Mouse (Mus musculus) right cerebral cortex, postnatal 4 days (tissue): Measurements from ENCODE around the gene Clba1.
"Not testable (repeated sequence)": the region's sequence is repeated elsewhere in the genome, so short reads cannot be mapped to it uniquely, and the experiment has no call there.

Experiments used
- DNase-seq: peaks from one replicate; pipeline ENCODE4 v3.0.0-alpha.2; 2022

Gene Clba1

GRCm38 (mm10) chr12:112795466-112796104, 13.2 kb upstream of the Clba1 start:
- DNase-seq: no peak

GRCm38 (mm10) chr12:112796551-112797510, 11.9 kb upstream of the Clba1 start:
- DNase-seq: no peak

DNA sequence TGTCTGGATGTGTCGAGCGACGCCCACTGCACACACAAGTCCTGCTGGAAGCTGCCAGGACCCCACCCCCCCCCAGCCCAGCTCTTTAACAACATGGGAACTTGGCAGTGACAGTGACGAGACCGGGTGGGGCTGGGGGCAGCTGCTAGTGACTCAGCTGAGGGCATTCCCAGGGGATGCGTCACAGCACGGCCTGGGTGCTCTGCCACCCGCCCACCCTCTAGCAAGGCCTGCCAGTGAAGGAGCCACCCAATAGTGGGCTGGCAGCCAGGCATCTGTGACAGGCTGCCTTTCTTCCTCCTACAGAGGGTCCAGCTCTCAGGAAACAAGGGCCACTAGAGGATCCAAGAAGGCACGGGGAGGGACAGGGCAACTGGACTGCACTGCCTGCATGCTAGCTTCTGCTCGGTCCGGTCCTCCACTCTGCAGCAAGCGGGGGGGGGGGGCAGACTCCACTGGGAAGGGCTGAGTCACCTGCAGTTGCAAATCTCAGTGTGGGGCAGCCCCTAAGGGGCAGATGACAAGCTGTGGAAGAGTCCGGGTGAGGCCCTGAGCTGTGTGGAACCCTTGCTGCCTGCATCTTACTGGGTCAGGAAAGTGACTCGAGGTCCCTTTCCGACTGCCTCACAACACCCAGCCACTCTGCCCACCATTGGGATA, 10.9 kb upstream of the Clba1 start:
- peak; percentile 53 for DNase-seq

GRCm38 (mm10) chr12:112798332-112798681, 10.4 kb upstream of the Clba1 start:
- no peak for DNase-seq

DNA sequence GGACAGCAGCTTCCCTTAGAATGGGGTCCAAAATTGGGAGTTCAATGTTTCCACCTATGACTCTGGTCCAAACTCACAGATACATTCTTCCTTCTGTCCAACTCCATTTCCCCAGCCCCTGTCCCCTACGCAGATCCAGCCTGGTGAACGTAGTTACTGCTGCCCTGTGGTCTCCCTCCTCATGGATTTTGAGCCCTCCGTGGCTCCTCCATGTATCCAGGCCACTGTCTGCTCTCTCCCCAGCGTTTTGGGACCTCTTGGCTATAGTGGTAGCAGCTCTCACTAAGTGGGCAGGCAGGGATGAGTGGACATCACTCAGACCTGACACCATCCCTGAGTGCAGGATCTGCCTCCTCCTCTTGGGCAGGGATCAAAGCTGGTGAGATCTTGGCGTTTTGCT, 10.0 kb upstream of the Clba1 start:
- no peak for DNase-seq

DNA sequence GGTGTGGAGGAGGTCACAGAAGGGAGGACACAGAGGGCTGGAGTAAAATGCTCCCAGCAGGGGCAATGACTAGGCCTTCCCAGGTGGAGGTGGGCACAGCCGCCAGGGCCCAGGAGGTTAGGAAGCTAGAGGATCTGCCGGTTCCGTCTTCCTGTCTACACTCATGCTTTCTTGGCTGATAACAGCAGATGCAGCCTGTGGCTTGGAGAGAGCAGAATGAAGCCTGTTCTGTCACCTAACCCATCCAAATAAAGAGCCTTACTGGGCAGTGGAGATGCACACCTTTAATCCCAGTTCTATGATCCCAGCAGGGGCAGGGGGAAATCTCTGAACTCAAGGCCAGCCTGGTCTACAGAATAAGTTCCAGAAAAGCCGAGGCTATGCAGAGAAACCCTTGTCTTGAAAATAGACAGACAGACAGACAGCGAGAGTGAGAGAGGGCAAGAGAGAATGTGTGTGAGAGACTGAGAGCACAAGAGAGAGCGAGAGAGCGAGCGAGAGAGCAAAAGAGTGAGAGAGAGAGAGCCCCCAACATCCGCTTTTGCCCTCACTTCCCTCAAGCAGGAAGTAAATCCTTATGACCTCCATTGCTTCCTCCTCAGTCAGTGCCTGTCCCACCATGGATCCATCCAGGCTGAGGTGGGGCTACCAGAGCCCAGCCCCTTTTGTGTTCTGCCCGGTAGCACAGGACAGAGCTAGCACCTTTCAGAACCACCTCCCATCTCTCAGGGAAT, 9.3 kb upstream of the Clba1 start:
- DNase-seq: no peak

DNA sequence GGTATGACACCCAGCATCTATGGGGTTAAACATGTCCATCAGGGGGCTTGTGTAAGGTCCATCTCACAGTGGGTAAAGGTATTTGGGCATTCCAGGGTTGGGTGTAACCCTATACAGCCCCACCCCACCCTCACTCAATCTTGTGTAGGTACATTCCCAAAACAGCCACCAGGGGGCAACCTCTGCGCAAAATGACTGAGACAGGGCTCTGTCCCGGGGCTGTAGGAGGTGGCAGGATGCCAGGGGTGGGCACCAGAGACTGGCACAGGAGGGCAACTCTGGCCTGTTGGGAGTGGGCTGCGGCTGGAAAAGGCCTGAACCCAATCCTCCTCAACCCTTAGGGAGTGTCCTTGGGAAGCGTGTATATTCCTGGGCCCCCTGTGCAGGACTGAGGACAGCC, 8.3 kb upstream of the Clba1 start:
- peak; percentile 79 for DNase-seq

GRCm38 (mm10) chr12:112801864-112802846, 6.6 kb upstream of the Clba1 start, which contains the start of gene Ahnak2:
Gene Ahnak2 (minus strand): TSS chr12:112802657.
- peak; percentile 58 for DNase-seq

DNA sequence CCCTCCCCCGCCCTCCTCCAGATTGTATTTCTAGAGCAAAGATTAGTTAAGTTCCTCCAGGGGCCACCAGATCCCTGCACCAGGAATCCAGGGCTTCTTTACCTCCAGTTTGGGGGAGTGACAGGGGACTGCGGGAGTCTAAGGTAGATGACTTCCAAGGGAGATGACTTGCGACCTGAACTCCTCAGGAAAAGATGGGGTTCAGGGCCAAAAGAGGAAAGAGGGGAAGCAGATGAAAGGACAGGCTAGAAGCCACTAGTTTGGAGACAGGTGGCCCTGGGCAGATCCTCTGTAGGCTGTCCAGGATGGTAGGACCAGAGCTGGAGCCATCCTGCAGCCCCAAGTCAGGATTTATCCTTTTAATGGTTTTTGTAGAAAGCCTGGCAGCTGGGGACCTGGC, 5.8 kb upstream of the Clba1 start:
- DNase-seq: no peak

- no peak for DNase-seq
Observed at GRCm38 (mm10) chr12:112804046-112804445, 4.7 kb upstream of the Clba1 start.

- DNase-seq: no peak
Observed at GRCm38 (mm10) chr12:112806044-112806443, 2.7 kb upstream of the Clba1 start.

DNA sequence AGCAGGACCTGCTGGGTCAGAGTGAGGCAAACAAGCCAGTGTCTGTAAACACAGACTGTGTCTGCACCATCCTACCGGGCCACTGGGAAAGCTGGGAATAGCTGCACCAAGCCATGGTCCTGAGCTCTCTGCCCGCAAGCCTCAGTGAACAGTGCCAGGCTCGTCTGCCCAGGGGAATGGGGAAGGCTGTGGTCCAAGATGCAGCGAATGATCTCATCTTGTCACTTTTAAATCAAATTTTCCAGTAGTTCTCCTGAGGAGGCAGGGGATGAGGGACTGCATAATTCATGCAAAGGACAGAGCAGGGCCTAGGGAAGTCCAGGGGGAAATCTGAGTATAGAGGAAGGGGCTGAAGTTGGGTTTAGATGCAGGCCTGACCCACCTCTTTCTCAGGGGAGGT, 941 bp upstream of the Clba1 start:
- DNase-seq: no peak

DNA sequence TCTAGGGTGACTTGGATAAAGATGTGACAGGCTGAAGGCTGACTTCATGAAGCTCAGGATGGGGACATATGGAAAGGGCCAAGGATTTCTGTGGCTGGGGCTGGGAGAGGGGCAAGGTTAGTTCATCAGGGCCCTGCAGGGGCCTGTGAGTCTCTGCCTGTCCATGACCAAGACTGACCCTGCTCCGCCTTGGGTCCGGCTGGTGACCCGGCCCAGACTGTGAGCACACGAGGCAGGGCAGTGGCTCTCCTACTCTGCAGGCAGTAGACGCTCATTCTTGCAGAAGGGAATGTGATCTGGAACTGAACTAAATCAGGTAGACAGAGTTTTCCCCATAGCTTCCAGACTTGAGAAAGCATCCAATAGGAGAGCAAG, 538 bp upstream of the Clba1 start:
- no peak for DNase-seq

DNA sequence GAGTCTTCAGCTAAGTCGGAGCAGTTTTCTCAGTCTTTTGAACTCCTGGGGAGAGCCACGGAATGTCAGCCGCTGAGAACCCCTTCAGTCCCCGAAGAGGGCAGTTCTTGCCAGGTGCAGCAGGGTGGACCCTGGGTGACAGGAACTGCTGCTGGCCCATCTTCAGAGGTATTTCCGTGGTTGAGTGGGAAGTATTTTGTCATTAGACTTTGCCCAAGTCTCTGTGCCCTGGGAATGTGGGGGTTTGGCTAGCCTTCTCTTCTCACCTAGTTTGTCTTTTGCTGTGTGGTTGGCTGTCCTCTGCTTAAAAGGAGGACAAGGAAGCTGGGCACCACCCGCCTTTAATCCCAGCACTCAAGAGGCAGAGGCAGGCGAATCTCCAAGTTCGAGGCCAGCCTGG, 904 bp downstream of the Clba1 start:
- DNase-seq: no peak

DNA sequence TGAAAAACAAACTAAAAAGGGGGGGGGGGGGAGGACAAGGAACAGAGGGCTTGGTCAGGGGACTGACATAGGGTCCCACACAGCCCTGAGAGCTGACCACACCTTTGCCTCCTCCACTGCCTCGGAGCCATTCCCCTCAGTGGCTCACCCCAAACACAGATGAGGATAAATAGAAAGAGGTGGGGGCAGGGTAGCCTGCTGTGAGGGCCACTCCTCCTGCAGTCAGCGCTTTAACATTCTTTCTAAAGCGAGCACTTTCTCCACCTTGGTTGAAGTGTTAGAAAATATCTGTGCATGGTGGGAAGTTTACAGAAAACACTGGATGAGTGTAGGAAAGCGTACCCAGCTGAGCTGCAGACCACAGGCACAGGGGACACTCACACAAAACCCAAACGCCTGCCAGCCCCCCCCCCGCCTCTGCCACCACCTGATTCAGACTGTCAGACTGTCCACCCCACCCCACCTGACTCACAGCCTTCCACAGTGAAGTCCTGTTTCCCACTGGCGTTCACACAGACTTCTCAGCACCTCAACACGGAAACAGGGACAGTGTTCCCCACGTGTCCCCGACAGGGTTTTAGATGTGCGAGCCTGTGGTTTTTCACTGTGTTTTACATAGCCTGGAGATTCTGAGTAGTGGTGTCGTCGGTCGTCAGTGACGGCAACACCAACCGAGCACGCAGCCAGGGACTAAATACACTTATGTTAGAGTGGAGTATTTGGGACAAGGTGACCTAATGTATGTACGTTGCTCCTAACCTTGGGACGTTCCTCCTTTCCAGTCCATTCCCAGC, 1.6 kb downstream of the Clba1 start:
- DNase-seq: no peak

GRCm38 (mm10) chr12:112813370-112813769, 4.6 kb downstream of the Clba1 start:
- no peak for DNase-seq

DNA sequence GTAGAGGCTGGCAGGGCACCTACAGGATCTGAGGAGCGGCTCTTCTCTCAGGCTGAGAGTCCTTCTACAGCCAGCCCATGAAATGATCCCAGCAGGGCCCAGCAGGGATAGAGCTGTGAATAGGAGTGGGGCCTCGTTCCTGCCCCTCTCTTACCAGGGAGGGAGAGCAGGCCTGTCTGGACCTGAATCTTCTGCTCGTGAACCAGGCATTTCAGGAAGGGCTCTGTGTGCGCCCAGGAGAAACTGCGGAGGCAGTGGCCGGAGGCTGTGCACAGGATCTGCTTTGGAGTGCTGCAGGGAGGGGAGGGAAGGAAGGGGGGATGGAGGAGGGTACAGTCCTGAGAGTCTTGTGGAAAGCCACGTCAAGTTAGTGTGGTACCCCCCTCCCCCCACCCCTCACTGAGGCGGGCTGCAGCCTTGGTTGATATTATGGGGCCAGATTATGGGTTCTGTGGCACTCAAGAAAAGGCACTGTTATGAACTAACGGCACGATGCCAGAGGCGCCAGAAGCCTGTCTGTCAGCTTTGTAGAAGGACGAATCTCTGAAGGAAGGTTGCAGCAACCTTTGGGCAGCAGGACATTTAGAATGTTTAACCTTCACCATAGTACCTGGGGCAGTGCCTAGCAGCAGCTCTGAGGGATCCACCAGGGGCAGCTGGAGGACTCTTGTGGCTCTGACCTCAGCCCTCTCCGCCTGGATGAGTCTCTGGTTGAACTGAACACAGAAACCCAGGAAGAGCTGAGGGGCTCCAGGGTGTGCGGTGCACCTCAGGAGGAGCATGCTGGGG, 6.1 kb downstream of the Clba1 start:
- DNase-seq: no peak

DNA sequence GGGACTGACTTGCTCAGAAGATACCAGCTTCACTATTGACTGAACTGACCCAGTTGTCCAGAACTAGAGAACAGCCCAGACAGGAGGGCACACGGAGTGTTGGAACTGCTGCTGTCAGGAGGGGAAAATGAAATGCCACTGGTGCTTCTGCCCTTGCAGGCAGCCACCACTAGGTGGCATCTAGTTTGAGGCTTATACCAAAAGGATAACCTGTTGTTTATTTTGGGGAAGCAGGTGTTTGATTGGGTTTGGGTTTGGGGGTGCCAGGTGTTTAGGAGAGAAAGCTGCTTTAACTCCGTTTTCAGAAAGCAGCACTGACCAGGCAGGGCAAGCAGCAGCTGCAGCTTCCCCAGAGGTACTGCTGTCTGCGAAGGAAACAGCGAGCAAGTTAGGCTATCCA, 7.6 kb downstream of the Clba1 start:
- peak; percentile 58 for DNase-seq

DNA sequence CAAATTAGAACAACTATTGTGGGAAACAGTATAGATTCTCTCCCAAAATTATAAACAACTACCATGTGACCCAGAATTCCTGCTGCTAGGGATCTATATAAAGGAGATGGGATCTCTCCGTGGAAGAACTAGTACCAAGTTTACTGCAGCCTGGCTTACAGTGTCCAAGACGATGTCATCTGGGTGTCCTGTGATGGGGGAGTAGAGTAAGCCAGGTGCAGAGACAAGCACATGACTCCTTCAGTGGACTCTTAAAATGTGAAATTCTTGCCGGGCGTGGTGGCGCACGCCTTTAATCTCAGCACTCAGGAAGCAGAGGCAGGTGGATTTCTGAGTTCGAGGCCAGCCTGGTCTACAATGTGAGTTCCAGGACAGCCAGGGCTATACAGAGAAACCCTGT, 8.1 kb downstream of the Clba1 start:
- not testable (repeated sequence) for DNase-seq

DNA sequence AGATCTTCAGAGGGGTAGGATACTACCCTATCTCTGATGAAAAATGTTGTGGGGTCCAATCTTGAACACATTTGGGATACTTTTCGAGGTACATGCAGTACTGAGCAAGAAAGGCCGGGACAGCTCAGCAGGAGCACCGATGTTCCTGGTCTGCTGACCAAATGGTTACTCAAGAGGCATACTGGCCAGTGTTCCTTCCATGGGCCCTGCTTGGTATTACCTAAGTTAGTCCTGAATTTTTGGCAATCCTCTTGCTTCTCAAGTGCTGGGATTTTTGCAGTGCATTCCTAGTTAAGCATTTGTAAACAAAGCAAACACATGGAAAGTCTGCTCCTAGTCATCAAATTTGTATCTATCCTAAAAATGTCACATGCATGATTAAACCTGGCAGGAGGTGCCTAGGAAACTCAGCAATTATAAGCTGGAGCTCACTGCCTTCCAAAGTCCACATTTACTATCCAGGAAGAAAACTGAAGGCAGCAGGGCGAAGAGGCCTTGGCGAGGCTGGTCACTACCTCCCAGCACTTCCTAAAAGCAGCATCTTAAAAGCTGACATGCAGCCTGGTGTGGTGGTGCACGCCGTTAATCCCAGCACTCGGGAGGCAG, 10.4 kb downstream of the Clba1 start:
- DNase-seq: peak; percentile 1
